Mouse (Mus musculus) limb, embryonic 14.5 days (tissue): ENCODE data around the gene Faiml. TPM values are rescaled to one million over a fixed set of nuclear protein-coding genes. Genes with fewer than 3 reads are reported as not detected.

Experiments
- ATAC-seq: fragments of 200-750 bp; cut with Nextera tagmentation; 2 replicates; pipeline ENCODE4 v1.8.0; 2017; ENCODE audit warnings: low read depth, moderate number of reproducible peaks, moderate TSS enrichment; ENCODE audit not compliant: low FRiP score
- DNase-seq: peaks from one replicate; pipeline ENCODE4 v3.0.0-alpha.2; 2015; ENCODE audit warnings: low spot score
- H3K27ac ChIP-seq: fragments of 300-500 bp; sonication (generic); replicated peaks from 2 replicates; pipeline ENCODE4 v1.5.1; 2014; ENCODE audit warnings: low read depth, mild to moderate bottlenecking, low read length, moderate library complexity, mixed read lengths
- H3K27me3 ChIP-seq: fragments of 300-500 bp; sonication (generic); 2 replicates; pipeline ENCODE4 v1.6.1; 2014; ENCODE audit warnings: low read length, mixed read lengths; ENCODE audit not compliant: control insufficient read depth, insufficient read depth
- H3K36me3 ChIP-seq: fragments of 300-500 bp; sonication (generic); 2 replicates; pipeline ENCODE4 v1.6.1; 2014; ENCODE audit warnings: mild to moderate bottlenecking, low read length, moderate library complexity, mixed read lengths; ENCODE audit not compliant: control insufficient read depth, insufficient read depth
- H3K4me1 ChIP-seq: fragments of 300-500 bp; sonication (generic); 2 replicates; pipeline ENCODE4 v1.6.1; 2014; ENCODE audit warnings: antibody characterized with exemption, low read length, mixed read lengths; ENCODE audit not compliant: control insufficient read depth, insufficient read depth
- H3K4me2 ChIP-seq: fragments of 300-500 bp; sonication (generic); replicated peaks from 2 replicates; pipeline ENCODE4 v1.6.1; 2014; ENCODE audit warnings: low read depth, mild to moderate bottlenecking, low read length, moderate library complexity; ENCODE audit not compliant: severe bottlenecking
- H3K4me3 ChIP-seq: fragments of 300-500 bp; sonication (generic); replicated peaks from 2 replicates; pipeline ENCODE4 v1.5.1; 2014; ENCODE audit warnings: low read length
- H3K9ac ChIP-seq: fragments of 300-500 bp; sonication (generic); 2 replicates; pipeline ENCODE4 v1.6.1; 2014; ENCODE audit warnings: mild to moderate bottlenecking, low read depth, low read length, moderate library complexity; ENCODE audit not compliant: severe bottlenecking
- H3K9me3 ChIP-seq: fragments of 300-500 bp; sonication (generic); 2 replicates; pipeline ENCODE4 v1.6.1; 2016; ENCODE audit warnings: low read length; ENCODE audit not compliant: control insufficient read depth
- POLR2A ChIP-seq: fragments of 200-500 bp; IDR thresholded peaks from 2 replicates; pipeline ENCODE4 v1.8.0; 2012; ENCODE audit warnings: inconsistent platforms, mild to moderate bottlenecking, moderate library complexity, borderline replicate concordance; ENCODE audit not compliant: insufficient read depth, insufficient read length; ENCODE audit errors: extremely low read depth
- WGBS: fragments of 180-500 bp; shearing (Covaris S2); extraction: QIAGEN DNeasy Blood & Tissue Kit; methylation state at CpG from one replicate; pipeline ENCODE4 v1.1.7; 2014; 5-methylcytosine and 5-hydroxymethylcytosine counted together
- polyA plus RNA-seq, 2 experiments: library from polyadenylated mRNA; depleted of rRNA in 1 of 2; stranded (reverse) in 1 of 2; unstranded in 1 of 2; fragments of >200 nt; fragmentation: Nextera tagmentation in 1 of 2; extraction: Ambion mirVana in 1 of 2; gene quantifications; 2 replicates each; pipeline versions ENCODE4 v1.2.1 to v1.2.3; 2012 to 2014

Faiml gene
- polyA plus RNA-seq (2012; rRNA removed), result not detected in 2 replicates
- polyA plus RNA-seq (2014; fragmentation: Nextera tagmentation; extraction: Ambion mirVana), result not detected in 2 replicates

- Histone ChIP-seq H3K36me3 (no peaks in the 10 kb centered on the region), H3K27me3 (no peaks in the 10 kb centered on the region), H3K4me2 (no peak within 1 kb of the TSS), H3K4me3 (no peak within 1 kb of the TSS), H3K27ac (no peak within 1 kb of the TSS), H3K9ac (no peak within 1 kb of the TSS), H3K4me1 (no peaks in the 10 kb centered on the region), H3K9me3 (no peaks in the 10 kb centered on the region)
- no peak for TF ChIP-seq POLR2A
- no peak for DNase-seq
- no peak for ATAC-seq
- WGBS, result 86% methylated on average over 14 of the region's 14 CpGs
Measured at GRCm38 (mm10) chr9:99237139-99237538, at the start of gene Faiml. Faiml (minus strand) TSS chr9:99237239.

DNA sequence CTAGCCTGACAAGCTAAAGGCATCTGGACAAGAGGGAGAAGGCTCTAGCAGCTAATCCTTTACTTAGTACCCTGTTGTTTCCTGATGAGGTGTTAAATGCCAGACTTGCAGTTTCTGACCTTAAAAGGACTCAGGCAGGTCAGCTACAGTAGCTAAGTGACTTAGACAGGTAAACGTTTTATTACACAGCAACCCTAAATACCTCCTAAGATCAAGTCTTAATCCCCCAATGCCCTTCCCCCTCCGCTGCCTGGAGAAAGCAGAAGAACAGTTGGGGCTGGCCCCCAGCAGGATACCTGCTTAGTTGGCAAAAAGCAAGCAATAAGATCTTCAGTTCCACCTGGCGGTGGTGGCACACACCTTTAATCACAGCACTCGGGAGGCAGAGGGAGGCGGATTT, 21.9 kb upstream of the Faiml start:
- Histone ChIP-seq H3K4me2 (no peak overlapping the region), H3K27ac (no peak overlapping the region), H3K36me3 (peaks cover 42% of the 10 kb centered on the region), H3K9ac (no peak overlapping the region), H3K4me1 (no peaks in the 10 kb centered on the region), H3K4me3 (no peak overlapping the region), H3K27me3 (no peaks in the 10 kb centered on the region), H3K9me3 (no peaks in the 10 kb centered on the region)
- 47% methylated on average over 5 of the region's 5 CpGs for WGBS
- DNase-seq (no peak), ATAC-seq (no peak)
- TF ChIP-seq POLR2A, result no peak

GRCm38 (mm10) chr9:99256821-99257220, 19.8 kb upstream of the Faiml start:
- H3K36me3 ChIP-seq, result peaks cover 31% of the 10 kb centered on the region
- no peaks in the 10 kb centered on the region for H3K4me1 ChIP-seq
- DNase-seq (no peak), ATAC-seq (no peak)
- H3K4me3 ChIP-seq, result no peak overlapping the region
- no peak for TF ChIP-seq POLR2A
- no peaks in the 10 kb centered on the region for H3K9me3 ChIP-seq
- WGBS, result 90% methylated on average over 3 of the region's 3 CpGs
- H3K4me2 ChIP-seq, result no peak overlapping the region
- H3K9ac ChIP-seq, result no peak overlapping the region
- H3K27ac ChIP-seq, result no peak overlapping the region
- no peaks in the 10 kb centered on the region for H3K27me3 ChIP-seq

DNA sequence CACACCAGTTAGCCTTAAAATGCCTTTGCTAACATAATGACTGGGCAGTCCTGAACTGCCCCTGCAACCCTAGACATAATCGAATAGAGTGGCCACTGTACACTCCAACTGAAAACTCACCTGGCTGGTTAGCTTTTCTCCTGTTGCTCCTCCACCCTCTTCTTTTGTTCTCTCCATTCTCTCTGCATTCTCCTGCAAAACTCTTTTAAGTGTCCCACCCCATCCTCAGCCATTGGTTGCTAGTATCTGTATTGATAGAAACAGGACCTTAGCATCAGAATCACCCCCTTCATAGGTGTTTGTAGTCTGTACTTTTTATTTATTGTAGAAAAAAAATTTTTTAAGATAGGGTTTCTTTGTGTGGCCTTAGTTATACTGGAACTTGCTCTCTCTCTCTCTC, 19.2 kb upstream of the Faiml start:
- no peak overlapping the region for H3K4me3 ChIP-seq
- 91% methylated on average over 1 of the region's 1 CpGs for WGBS
- H3K4me2 ChIP-seq, result no peak overlapping the region
- DNase-seq (no peak), ATAC-seq (no peak)
- no peaks in the 10 kb centered on the region for H3K9me3 ChIP-seq
- no peaks in the 10 kb centered on the region for H3K4me1 ChIP-seq
- no peak overlapping the region for H3K9ac ChIP-seq
- no peaks in the 10 kb centered on the region for H3K27me3 ChIP-seq
- H3K36me3 ChIP-seq, result peaks cover 31% of the 10 kb centered on the region
- H3K27ac ChIP-seq, result no peak overlapping the region
- no peak for TF ChIP-seq POLR2A

DNA sequence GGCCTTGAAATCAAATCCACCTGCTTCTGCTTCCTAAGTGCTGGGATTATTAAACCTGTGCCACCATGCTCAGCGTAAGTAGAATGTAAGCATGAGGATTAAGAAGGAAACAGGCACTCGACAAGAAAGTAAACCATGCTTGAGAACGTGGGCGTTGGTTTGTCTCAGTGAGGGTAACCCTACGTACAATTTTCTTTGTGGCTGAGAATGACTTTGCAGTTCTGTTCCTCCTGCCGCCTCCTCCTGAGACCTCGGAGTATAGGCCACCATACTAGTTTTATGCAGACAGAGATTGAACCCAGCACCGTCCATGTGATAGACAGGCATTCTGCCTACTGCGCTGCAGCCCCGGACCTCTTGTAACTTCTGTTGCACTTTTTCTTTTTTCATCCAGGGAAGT, 16.8 kb upstream of the Faiml start:
- Histone ChIP-seq H3K27ac (no peak overlapping the region), H3K36me3 (peaks cover 23% of the 10 kb centered on the region), H3K9ac (no peak overlapping the region), H3K4me3 (no peak overlapping the region), H3K4me2 (no peak overlapping the region), H3K4me1 (no peaks in the 10 kb centered on the region), H3K9me3 (no peaks in the 10 kb centered on the region), H3K27me3 (no peaks in the 10 kb centered on the region)
- DNase-seq (no peak), ATAC-seq (no peak)
- TF ChIP-seq POLR2A, result no peak
- 85% methylated on average over 10 of the region's 10 CpGs for WGBS

DNA sequence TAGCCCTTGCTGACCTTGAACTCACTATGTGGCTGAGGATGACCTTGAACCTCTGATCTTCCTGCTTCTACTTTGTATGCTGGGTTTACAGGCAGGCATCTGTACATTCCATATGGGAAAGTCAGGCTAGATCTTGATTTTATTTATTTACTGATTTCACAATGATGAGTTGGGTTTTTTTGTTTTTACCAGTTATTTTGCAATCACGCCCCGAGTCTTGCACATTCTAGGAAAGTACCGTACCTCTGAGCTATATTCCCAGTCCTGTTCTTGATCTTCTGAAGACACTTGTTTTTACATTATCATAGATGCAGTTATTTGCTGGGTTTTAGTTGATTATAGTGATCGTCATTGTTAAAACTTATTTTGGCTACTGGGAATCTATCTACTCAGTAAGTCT, 11.9 kb upstream of the Faiml start:
- no peak overlapping the region for H3K4me2 ChIP-seq
- no peak overlapping the region for H3K4me3 ChIP-seq
- ATAC-seq (no peak), DNase-seq (no peak)
- TF ChIP-seq POLR2A, result no peak
- no peaks in the 10 kb centered on the region for H3K9me3 ChIP-seq
- H3K4me1 ChIP-seq, result no peaks in the 10 kb centered on the region
- 97% methylated on average over 4 of the region's 4 CpGs for WGBS
- H3K27me3 ChIP-seq, result no peaks in the 10 kb centered on the region
- no peak overlapping the region for H3K27ac ChIP-seq
- no peak overlapping the region for H3K9ac ChIP-seq
- peaks cover 11% of the 10 kb centered on the region for H3K36me3 ChIP-seq
